30 mouse cellular contexts compared by ENCODE assay signal in the genomic region with DNA sequence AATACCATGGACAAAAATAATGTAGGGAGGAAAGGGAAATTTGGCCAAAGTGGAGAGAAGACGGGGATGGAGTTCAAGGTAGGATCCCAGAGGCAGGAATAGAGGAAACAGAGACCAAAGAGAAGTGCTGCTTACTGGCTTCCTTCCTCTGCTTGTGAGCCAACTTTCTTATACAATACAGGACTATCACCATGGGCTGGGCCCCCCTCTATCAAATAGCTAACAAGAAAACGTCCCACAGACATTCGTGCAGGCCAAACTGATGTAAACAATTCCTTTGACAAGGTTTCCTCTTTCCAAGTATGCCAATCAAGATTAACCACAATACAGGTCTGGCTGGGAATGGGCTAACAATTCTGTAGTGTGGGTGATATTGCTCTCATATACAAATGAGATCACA.
A peak's percentile ranks its signal among the peaks of the same experiment; 100 is the strongest.
DNase-seq lines count a peak whose midpoint lies in the region; ATAC-seq and TF ChIP-seq lines count a peak whose summit lies in the region.
"Had no signal": no experiment of that assay in that cellular context is flagged by ENCODE, and none has a peak within 500 bp of the region (broad histone marks: within the 10 kb centered on the region; RNA-seq: fewer than 3 reads in every experiment).

No protein-coding gene starts in this region.

- no peak for ATAC-seq in embryonic facial prominence, embryonic 14.5 days (ENCODE audit: low read depth)
- ATAC-seq in lung, embryonic 14.5 days (ENCODE audit: insufficient read depth): no peak
- peak; percentile 59 for ATAC-seq in lung, embryonic 16.5 days (ENCODE audit: low read depth)
- ATAC-seq: activated CD4-positive, CD25-positive, alpha-beta regulatory T cell, adult 4 months; CD4-positive, CD25-positive, alpha-beta regulatory T cell, adult 4 months; forebrain, embryonic 14.5 days; forebrain, embryonic 16.5 days; Patski had no signal

- no peaks in the 10 kb centered on the region for H3K9me3 ChIP-seq in embryonic facial prominence, embryonic 14.5 days (ENCODE audit: control insufficient read depth, low read length)
- no peaks in the 10 kb centered on the region for H3K9me3 ChIP-seq in embryonic facial prominence, embryonic 10.5 days
- H3K9me3 ChIP-seq in lung, embryonic 14.5 days (ENCODE audit: low read depth, low read length): no peaks in the 10 kb centered on the region
- no peaks in the 10 kb centered on the region for H3K9me3 ChIP-seq in lung, embryonic 16.5 days (ENCODE audit: control insufficient read depth, low read length)
- H3K9me3 ChIP-seq: embryonic facial prominence, embryonic 12.5 days; embryonic facial prominence, embryonic 15.5 days; forebrain, embryonic 10.5 days; forebrain, embryonic 12.5 days; G1E had no signal

- no peak overlapping the region for H3K27ac ChIP-seq in embryonic facial prominence, embryonic 14.5 days (replicated peaks; ENCODE audit: low read depth, low read length)
- no peak overlapping the region for H3K27ac ChIP-seq in embryonic facial prominence, embryonic 10.5 days (replicated peaks)
- no peak overlapping the region for H3K27ac ChIP-seq in lung, embryonic 14.5 days (ENCODE audit: low read depth)
- H3K27ac ChIP-seq in lung, embryonic 16.5 days (ENCODE audit: low read length): no peak overlapping the region
- H3K27ac ChIP-seq: embryonic facial prominence, embryonic 12.5 days; embryonic facial prominence, embryonic 15.5 days; forebrain, embryonic 10.5 days; forebrain, embryonic 12.5 days had no signal

- TF ChIP-seq POLR2A in brain, embryonic 14.5 days (IDR thresholded peaks at IDR 0.05; ENCODE audit: borderline replicate concordance, extremely low read depth, insufficient read depth, insufficient read length, poor library complexity, severe bottlenecking): no peak

- no peak overlapping the region for H3K9ac ChIP-seq in embryonic facial prominence, embryonic 14.5 days (ENCODE audit: low read depth, low read length)
- H3K9ac ChIP-seq in lung, embryonic 14.5 days: no peak overlapping the region
- no peak overlapping the region for H3K9ac ChIP-seq in lung, embryonic 16.5 days (ENCODE audit: low read length)
- H3K9ac ChIP-seq: embryonic facial prominence, embryonic 12.5 days; embryonic facial prominence, embryonic 15.5 days; forebrain, embryonic 12.5 days had no signal

- no peak overlapping the region for H3K4me3 ChIP-seq in embryonic facial prominence, embryonic 14.5 days (ENCODE audit: low read depth, low read length)
- H3K4me3 ChIP-seq in embryonic facial prominence, embryonic 10.5 days: no peak overlapping the region
- no peak overlapping the region for H3K4me3 ChIP-seq in lung, embryonic 14.5 days (ENCODE audit: low read depth, low read length)
- no peak overlapping the region for H3K4me3 ChIP-seq in lung, embryonic 16.5 days (ENCODE audit: low read length)
- H3K4me3 ChIP-seq: embryonic facial prominence, embryonic 12.5 days; embryonic facial prominence, embryonic 15.5 days; erythroblast, embryonic 14.5 days; forebrain, embryonic 10.5 days; forebrain, embryonic 12.5 days had no signal

- no peaks in the 10 kb centered on the region for H3K36me3 ChIP-seq in embryonic facial prominence, embryonic 14.5 days (ENCODE audit: control insufficient read depth, insufficient read depth, low read length)
- no peaks in the 10 kb centered on the region for H3K36me3 ChIP-seq in embryonic facial prominence, embryonic 10.5 days (replicated peaks)
- H3K36me3 ChIP-seq in lung, embryonic 14.5 days (ENCODE audit: insufficient read depth): no peaks in the 10 kb centered on the region
- no peaks in the 10 kb centered on the region for H3K36me3 ChIP-seq in lung, embryonic 16.5 days (ENCODE audit: control insufficient read depth, insufficient read depth, low read length)
- H3K36me3 ChIP-seq: embryonic facial prominence, embryonic 12.5 days; embryonic facial prominence, embryonic 15.5 days; forebrain, embryonic 10.5 days; forebrain, embryonic 12.5 days; G1E had no signal

- 32% methylated on average over 3 of the region's 3 CpGs for WGBS in embryonic facial prominence, embryonic 14.5 days
- 61% methylated on average over 3 of the region's 3 CpGs for WGBS in embryonic facial prominence, embryonic 10.5 days
- 34% methylated on average over 3 of the region's 3 CpGs for WGBS in lung, embryonic 14.5 days
- WGBS in lung, embryonic 16.5 days: 26% methylated on average over 3 of the region's 3 CpGs

- H3K4me2 ChIP-seq in embryonic facial prominence, embryonic 14.5 days (ENCODE audit: low read depth, low read length): no peak overlapping the region
- H3K4me2 ChIP-seq in lung, embryonic 14.5 days: no peak overlapping the region
- no peak overlapping the region for H3K4me2 ChIP-seq in lung, embryonic 16.5 days (ENCODE audit: low read depth, low read length)
- H3K4me2 ChIP-seq: embryonic facial prominence, embryonic 12.5 days; embryonic facial prominence, embryonic 15.5 days; forebrain, embryonic 12.5 days had no signal

- no peaks in the 10 kb centered on the region for H3K27me3 ChIP-seq in embryonic facial prominence, embryonic 14.5 days (replicated peaks; ENCODE audit: control insufficient read depth, insufficient read depth, low read length)
- H3K27me3 ChIP-seq in embryonic facial prominence, embryonic 10.5 days (replicated peaks; ENCODE audit: low read depth, poor library complexity, severe bottlenecking): no peaks in the 10 kb centered on the region
- no peaks in the 10 kb centered on the region for H3K27me3 ChIP-seq in lung, embryonic 14.5 days (ENCODE audit: insufficient read depth, low read length)
- H3K27me3 ChIP-seq in lung, embryonic 16.5 days (ENCODE audit: control insufficient read depth, insufficient read depth, low read depth, low read length): no peaks in the 10 kb centered on the region
- H3K27me3 ChIP-seq: CH12.LX; embryonic facial prominence, embryonic 12.5 days; embryonic facial prominence, embryonic 15.5 days; Patski had no signal

- DNase-seq in embryonic facial prominence, embryonic 14.5 days (ENCODE audit: low spot score): peak; percentile 15
- no peak for DNase-seq in embryonic facial prominence, embryonic 10.5 days (ENCODE audit: low spot score)
- DNase-seq in lung, embryonic 14.5 days: peak; percentile 39
- no peak for DNase-seq in lung, postnatal 36 days
- no peak for DNase-seq in lung, postnatal 14 days
- DNase-seq in brain, embryonic 14.5 days (ENCODE audit: low read depth): peak; percentile 35
- DNase-seq: adrenal gland, adult 8-10 months; adrenal gland, postnatal 14 days; adrenal gland, postnatal 36 days; B cell, adult 2 months; cerebellum, adult 11 months; cerebellum, adult 18-20 months; cerebellum, adult 8-10 months; cerebellum, adult 9-11 months; cerebellum, postnatal 14 days; cerebellum, postnatal 36 days; embryo, embryonic 11 days had no signal

- no peak for TF ChIP-seq CTCF in lung, embryonic 14.5 days (IDR thresholded peaks at IDR 0.05; ENCODE audit: low read depth)
- no peak for TF ChIP-seq CTCF in brain, embryonic 14.5 days (IDR thresholded peaks at IDR 0.05; ENCODE audit: borderline replicate concordance, extremely low read depth, insufficient read depth, insufficient read length)

- H3K4me1 ChIP-seq in embryonic facial prominence, embryonic 14.5 days (ENCODE audit: control insufficient read depth, insufficient read depth, low read length): no peaks in the 10 kb centered on the region
- H3K4me1 ChIP-seq in embryonic facial prominence, embryonic 10.5 days: no peaks in the 10 kb centered on the region
- H3K4me1 ChIP-seq in lung, embryonic 14.5 days (ENCODE audit: insufficient read depth): no peaks in the 10 kb centered on the region
- H3K4me1 ChIP-seq in lung, embryonic 16.5 days (replicated peaks; ENCODE audit: control insufficient read depth, insufficient read depth, low read length): no peaks in the 10 kb centered on the region; the same call in 1 of the 2 replicates
- H3K4me1 ChIP-seq: embryonic facial prominence, embryonic 12.5 days; embryonic facial prominence, embryonic 15.5 days; forebrain, embryonic 10.5 days; forebrain, embryonic 12.5 days had no signal

Comparison
In these comparisons a context has a peak if more than half of its experiments do, and no peak if none do; other contexts are left out.
1. DNase-seq: peak in embryonic facial prominence, embryonic 14.5 days (single experiment), lung, embryonic 14.5 days (single experiment) and brain, embryonic 14.5 days (single experiment); none in embryonic facial prominence, embryonic 10.5 days (single experiment), lung, postnatal 36 days (single experiment) and lung, postnatal 14 days (single experiment).